Mouse (Mus musculus): ENCODE data around the gene Ceacam5.

Gene Ceacam5

GRCm38 (mm10) chr7:17712938-17713337, at the start of gene Ceacam5:
Gene Ceacam5 (plus strand): TSS chr7:17713238.
- no peak for DNase-seq (ENCODE audit: low read depth, low spot score)

Measured in skeletal muscle tissue, adult 2 months (tissue).